Mouse (Mus musculus): ENCODE measurements around the gene Adk.

GRCm38 (mm10) chr14:21471975-21472374, 419.6 kb downstream of the Adk start:
- TF ChIP-seq POLR2A (IDR thresholded peaks at IDR 0.05; ENCODE audit: borderline replicate concordance, insufficient read depth, low read length), result no peak
- TF ChIP-seq CTCF (IDR thresholded peaks at IDR 0.05; ENCODE audit: borderline replicate concordance, insufficient read depth, low read depth, low read length), result no peak
